Mouse (Mus musculus) midbrain, embryonic 11.5 days (tissue): ENCODE results near the gene Mtx3. TPM values are rescaled to one million over a fixed set of nuclear protein-coding genes. Genes with fewer than 3 reads are reported as not detected.

Experiments used
- ATAC-seq: fragments of 200-750 bp; cut with Nextera tagmentation; 2 replicates; pipeline ENCODE4 v1.8.0; 2017; ENCODE audit warnings: moderate TSS enrichment, moderate library complexity; ENCODE audit not compliant: low FRiP score
- DNase-seq: peaks from one replicate; pipeline ENCODE4 v3.0.0; 2015; ENCODE audit warnings: low spot score; ENCODE audit errors: missing footprints
- H3K27ac ChIP-seq: fragments of 300-500 bp; sonication (generic); 2 replicates; pipeline ENCODE4 v1.5.1; 2014; ENCODE audit warnings: low read depth, low read length
- H3K27me3 ChIP-seq: fragments of 300-500 bp; sonication (generic); 2 replicates; pipeline ENCODE4 v1.6.1; 2014; ENCODE audit warnings: mild to moderate bottlenecking, low read length, moderate library complexity, mixed read lengths; ENCODE audit not compliant: control insufficient read depth, insufficient read depth
- H3K36me3 ChIP-seq: fragments of 300-500 bp; sonication (generic); 2 replicates; pipeline ENCODE4 v1.6.1; 2014; ENCODE audit warnings: mild to moderate bottlenecking, low read length, moderate library complexity, mixed read lengths; ENCODE audit not compliant: control insufficient read depth, insufficient read depth
- H3K4me1 ChIP-seq: fragments of 300-500 bp; sonication (generic); 2 replicates; pipeline ENCODE4 v1.6.1; 2014; ENCODE audit warnings: low read length; ENCODE audit not compliant: control insufficient read depth, insufficient read depth
- H3K4me2 ChIP-seq: fragments of 300-500 bp; sonication (generic); 2 replicates; pipeline ENCODE4 v1.6.1; 2014; ENCODE audit warnings: mild to moderate bottlenecking, moderate library complexity
- H3K4me3 ChIP-seq: fragments of 300-500 bp; sonication (generic); 2 replicates; pipeline ENCODE4 v1.5.1; 2014; ENCODE audit warnings: low read depth, low read length
- H3K9ac ChIP-seq: fragments of 300-500 bp; sonication (generic); 2 replicates; pipeline ENCODE4 v1.6.1; 2014; ENCODE audit warnings: low read length
- H3K9me3 ChIP-seq: fragments of 300-500 bp; sonication (generic); 2 replicates; pipeline ENCODE4 v1.6.1; 2016; ENCODE audit warnings: low read length; ENCODE audit not compliant: control insufficient read depth
- WGBS: fragments of 180-500 bp; shearing (Covaris S2); extraction: QIAGEN DNeasy Blood & Tissue Kit; methylation state at CpG from one replicate; pipeline ENCODE4 v1.1.7; 2014; 5-methylcytosine and 5-hydroxymethylcytosine counted together
- polyA plus RNA-seq: library from polyadenylated mRNA; unstranded; fragments of >200 nt; fragmentation: Nextera tagmentation; extraction: Ambion mirVana; gene quantifications from 2 replicates; pipeline ENCODE4 v1.2.1, GENCODE M21; 2014

The Mtx3 gene
- polyA plus RNA-seq, 1 experiment from 2014 or later: 4.9 TPM

DNA sequence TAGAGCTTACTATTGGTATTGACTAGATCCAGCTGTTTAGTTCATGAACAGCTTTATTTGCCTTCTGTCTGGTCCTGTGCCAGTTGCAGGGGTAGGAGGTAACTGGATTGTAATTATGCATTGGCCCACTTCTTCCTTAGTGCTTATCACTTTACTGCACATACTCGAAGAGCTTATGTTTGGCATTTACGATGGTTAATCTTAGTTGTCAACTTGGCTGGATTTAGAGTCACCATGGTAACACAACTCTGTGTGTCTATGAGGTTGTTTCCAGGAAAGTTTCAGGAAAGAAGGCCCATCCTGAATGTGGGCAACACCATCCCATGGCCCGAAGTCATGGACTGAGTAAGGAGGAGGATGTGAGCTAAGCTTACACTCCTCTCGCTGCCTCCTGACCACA is 11.4 kb upstream of the Mtx3 start:
- H3K27ac ChIP-seq: no peak overlapping the region
- H3K9me3 ChIP-seq: no peaks in the 10 kb centered on the region
- H3K9ac ChIP-seq: no peak overlapping the region
- H3K27me3 ChIP-seq: no peaks in the 10 kb centered on the region
- DNase-seq (no peak), ATAC-seq (no peak)
- no peak overlapping the region for H3K4me3 ChIP-seq
- H3K4me1 ChIP-seq: no peaks in the 10 kb centered on the region
- no peak overlapping the region for H3K4me2 ChIP-seq
- WGBS: 93% methylated on average over 4 of the region's 4 CpGs
- no peaks in the 10 kb centered on the region for H3K36me3 ChIP-seq

DNA sequence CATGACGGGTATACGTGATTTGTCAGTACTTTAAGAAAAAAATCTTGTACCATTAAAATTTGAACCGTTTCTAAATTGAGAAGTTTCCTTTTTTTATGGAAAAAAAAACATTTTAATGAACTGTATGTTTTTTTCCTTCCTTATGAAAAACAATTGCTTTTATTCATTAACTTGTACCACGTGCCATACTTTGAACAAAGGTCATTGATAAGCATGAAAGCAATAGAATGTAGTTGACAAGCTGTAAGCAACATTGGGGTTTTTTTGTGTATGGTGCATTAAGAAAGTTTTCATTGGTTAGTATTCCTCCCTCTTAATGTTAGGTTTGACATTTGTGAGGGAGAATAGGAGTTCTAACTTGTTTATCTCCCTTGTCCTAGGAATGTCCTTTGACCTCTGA is 1.9 kb downstream of the Mtx3 start:
- whole genome bisulfite sequencing: 93% methylated on average over 4 of the region's 4 CpGs
- Histone ChIP-seq H3K4me1 (no peaks in the 10 kb centered on the region; the same call in 1 of the 2 replicates), H3K9ac (no peak overlapping the region), H3K4me2 (no peak overlapping the region), H3K27me3 (no peaks in the 10 kb centered on the region), H3K9me3 (no peaks in the 10 kb centered on the region), H3K4me3 (no peak overlapping the region), H3K27ac (no peak overlapping the region), H3K36me3 (no peaks in the 10 kb centered on the region)
- no peak for DNase-seq
- ATAC-seq: no peak

DNA sequence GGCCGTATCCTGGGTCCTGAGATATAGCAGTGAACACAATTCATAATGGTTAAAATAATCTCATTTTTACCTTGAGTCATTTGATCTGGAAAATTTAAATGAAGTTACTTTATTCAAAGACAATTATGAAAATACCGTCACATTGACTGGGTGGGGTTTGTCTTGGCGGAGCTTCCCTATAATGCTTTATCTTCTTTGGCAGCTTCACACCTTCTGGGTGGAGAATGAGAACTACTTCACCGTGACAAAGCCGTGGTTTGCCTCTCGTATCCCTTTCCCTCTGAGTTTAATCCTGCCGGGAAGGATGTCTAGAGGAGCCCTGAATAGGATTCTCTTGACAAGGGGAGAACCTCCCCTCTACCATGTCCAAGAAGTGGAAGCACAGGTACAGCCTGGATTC is 2.8 kb downstream of the Mtx3 start:
- Histone ChIP-seq H3K36me3 (no peaks in the 10 kb centered on the region), H3K4me3 (no peak overlapping the region), H3K4me2 (no peak overlapping the region), H3K27ac (no peak overlapping the region), H3K9ac (no peak overlapping the region), H3K9me3 (no peaks in the 10 kb centered on the region), H3K27me3 (no peaks in the 10 kb centered on the region), H3K4me1 (no peaks in the 10 kb centered on the region; the same call in 1 of the 2 replicates)
- 84% methylated on average over 7 of the region's 7 CpGs for WGBS
- ATAC-seq (no peak), DNase-seq (no peak)

DNA sequence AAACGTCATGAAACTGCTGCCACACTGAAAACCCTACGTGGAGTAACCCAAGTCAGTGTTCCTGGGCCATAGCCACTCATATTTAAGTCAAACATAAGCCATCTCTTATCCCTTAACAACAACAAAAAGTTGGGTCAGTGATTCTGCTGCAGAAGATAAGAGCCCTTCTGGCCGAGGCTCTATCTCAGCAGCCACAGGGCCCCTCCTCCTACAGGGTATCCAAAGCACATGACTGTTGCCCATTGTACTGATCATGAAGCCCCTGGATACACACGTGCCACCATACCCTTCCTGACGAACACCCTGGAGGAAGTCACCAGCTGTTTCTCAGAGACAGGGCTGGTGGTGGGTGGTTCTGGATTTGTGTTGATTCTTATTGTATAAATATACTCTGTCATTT is 3.4 kb downstream of the Mtx3 start:
- DNase-seq (no peak), ATAC-seq (no peak)
- no peak overlapping the region for H3K4me2 ChIP-seq
- H3K9me3 ChIP-seq: no peaks in the 10 kb centered on the region
- H3K36me3 ChIP-seq: no peaks in the 10 kb centered on the region
- H3K4me3 ChIP-seq: no peak overlapping the region
- no peaks in the 10 kb centered on the region; the same call in 1 of the 2 replicates for H3K4me1 ChIP-seq
- H3K27me3 ChIP-seq: no peaks in the 10 kb centered on the region
- H3K27ac ChIP-seq: no peak overlapping the region
- no peak overlapping the region for H3K9ac ChIP-seq
- WGBS: 82% methylated on average over 5 of the region's 5 CpGs

DNA sequence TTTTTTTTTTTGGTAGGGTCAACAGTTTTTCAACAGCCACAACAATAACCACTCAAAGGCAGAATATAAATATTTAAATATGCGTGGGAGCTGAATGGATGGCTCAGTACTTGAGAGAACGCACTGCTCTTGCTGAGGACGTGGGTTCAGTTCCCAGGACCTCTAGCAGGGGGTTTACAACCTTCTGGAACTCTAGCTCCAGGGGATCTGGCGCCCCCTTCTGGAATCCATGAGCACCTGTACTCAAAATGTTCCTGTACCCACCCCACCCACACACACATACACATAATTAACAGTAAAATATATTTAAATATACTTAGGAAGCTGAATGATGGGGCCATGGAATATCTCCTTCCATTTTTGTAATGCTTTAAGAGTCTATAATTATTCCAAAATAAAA is 11.3 kb downstream of the Mtx3 start:
- no peak for ATAC-seq
- H3K9me3 ChIP-seq: no peaks in the 10 kb centered on the region
- 78% methylated on average over 4 of the region's 4 CpGs for WGBS

DNA sequence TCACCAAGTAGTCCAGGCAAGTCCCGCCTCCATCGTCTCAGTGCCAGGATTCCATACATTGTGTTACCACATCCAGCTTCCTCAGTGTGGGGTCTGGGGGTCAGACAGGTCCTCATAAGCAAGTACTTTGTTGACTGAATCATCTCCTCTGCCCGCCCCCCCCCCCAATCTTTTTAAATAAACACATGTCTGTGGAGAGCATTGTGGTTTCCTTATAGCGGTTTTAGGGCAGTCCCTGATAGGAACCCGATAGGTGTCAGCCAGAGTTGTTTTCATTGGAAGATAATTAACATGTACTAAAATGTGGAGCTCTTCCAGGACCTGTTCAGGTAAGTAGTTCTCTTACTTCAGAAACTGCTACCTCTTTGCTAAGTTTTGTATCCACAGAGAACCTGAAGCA is 14.2 kb downstream of the Mtx3 start:
- H3K4me1 ChIP-seq: no peaks in the 10 kb centered on the region
- 82% methylated on average over 5 of the region's 5 CpGs for WGBS
- no peak overlapping the region for H3K4me2 ChIP-seq
- H3K4me3 ChIP-seq: no peak overlapping the region
- H3K36me3 ChIP-seq: no peaks in the 10 kb centered on the region
- no peak overlapping the region for H3K9ac ChIP-seq
- H3K27me3 ChIP-seq: no peaks in the 10 kb centered on the region
- no peaks in the 10 kb centered on the region for H3K9me3 ChIP-seq
- DNase-seq (peak; percentile 14), ATAC-seq (no peak)
- no peak overlapping the region for H3K27ac ChIP-seq

More for the DNA sequence above, 11.3 kb downstream of the Mtx3 start:
- Histone ChIP-seq H3K4me2 (no peak overlapping the region), H3K27ac (no peak overlapping the region), H3K4me1 (no peaks in the 10 kb centered on the region), H3K27me3 (no peaks in the 10 kb centered on the region), H3K36me3 (no peaks in the 10 kb centered on the region), H3K4me3 (no peak overlapping the region), H3K9ac (no peak overlapping the region)
- DNase-seq: peak; percentile 57

DNA sequence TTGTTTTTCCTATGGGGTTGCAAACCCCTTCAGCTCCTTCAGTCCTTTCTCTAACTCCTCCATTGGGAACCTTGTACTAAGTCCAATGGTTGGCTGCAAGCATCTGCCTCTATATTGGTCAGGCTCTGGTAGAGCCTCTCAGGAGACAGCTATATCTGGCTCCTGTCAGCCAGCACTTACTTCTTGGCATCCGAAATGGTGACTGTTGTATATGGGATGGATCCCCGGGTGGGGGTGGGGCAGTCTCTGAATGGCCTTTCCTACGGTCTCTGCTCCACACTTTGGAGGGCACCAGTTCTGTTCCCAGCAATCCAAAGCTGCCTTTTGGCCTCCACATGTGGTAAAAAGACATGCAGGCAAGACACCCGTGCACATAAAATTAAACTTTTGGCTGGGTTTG is 15.4 kb downstream of the Mtx3 start:
- WGBS: 88% methylated on average over 4 of the region's 4 CpGs
- Histone ChIP-seq H3K4me3 (no peak overlapping the region), H3K4me1 (no peaks in the 10 kb centered on the region), H3K9ac (no peak overlapping the region), H3K9me3 (no peaks in the 10 kb centered on the region), H3K36me3 (no peaks in the 10 kb centered on the region), H3K27ac (no peak overlapping the region), H3K4me2 (no peak overlapping the region), H3K27me3 (no peaks in the 10 kb centered on the region)
- DNase-seq (no peak), ATAC-seq (no peak)

DNA sequence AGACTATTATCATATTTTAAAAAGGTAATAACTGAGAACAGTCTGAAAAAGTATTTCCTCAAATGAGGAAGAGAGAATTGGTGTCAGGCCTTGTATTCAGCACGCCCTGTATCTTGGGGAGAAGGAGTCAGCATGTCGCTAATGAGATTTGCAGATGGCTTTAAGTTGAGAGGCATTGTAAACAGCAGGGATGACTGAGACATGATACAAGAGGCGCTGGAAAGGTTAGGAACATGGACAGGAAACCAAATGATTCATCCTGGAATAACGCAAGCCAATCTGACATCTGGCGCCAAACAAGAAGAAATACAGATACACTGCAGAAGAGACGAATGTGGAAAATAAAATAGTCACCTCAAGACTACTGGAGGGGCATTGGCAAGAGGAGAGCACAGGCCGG is 20.8 kb downstream of the Mtx3 start:
- Histone ChIP-seq H3K4me2 (no peak overlapping the region), H3K9me3 (no peaks in the 10 kb centered on the region), H3K36me3 (no peaks in the 10 kb centered on the region), H3K4me3 (no peak overlapping the region), H3K9ac (no peak overlapping the region), H3K4me1 (no peaks in the 10 kb centered on the region), H3K27ac (no peak overlapping the region), H3K27me3 (no peaks in the 10 kb centered on the region)
- peak; percentile 26 for DNase-seq
- ATAC-seq: no peak
- WGBS: 84% methylated on average over 7 of the region's 7 CpGs

DNA sequence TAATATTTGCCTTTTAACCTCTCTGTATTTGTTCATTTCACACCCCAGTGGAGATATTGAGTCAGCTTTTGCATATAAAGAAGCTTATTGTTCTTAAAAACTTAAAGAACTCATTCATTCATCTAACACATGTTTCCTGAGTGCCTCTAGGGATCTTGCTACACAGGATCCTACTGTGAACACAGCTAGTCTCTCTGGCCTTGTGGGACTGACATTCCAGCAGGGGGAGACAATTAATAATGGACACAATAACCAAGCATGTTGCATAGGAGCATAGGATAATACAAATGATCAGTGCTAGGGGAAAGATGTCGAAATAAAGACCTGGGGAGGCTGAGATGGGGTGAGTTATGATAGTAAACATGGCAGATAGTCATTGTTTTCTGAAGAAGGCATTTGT is 22.1 kb downstream of the Mtx3 start:
- no peak overlapping the region for H3K9ac ChIP-seq
- H3K9me3 ChIP-seq: no peaks in the 10 kb centered on the region
- ATAC-seq (no peak), DNase-seq (no peak)
- H3K27me3 ChIP-seq: no peaks in the 10 kb centered on the region
- H3K4me3 ChIP-seq: no peak overlapping the region
- 73% methylated on average over 1 of the region's 1 CpGs for WGBS
- H3K4me1 ChIP-seq: no peaks in the 10 kb centered on the region
- H3K36me3 ChIP-seq: no peaks in the 10 kb centered on the region
- no peak overlapping the region for H3K4me2 ChIP-seq
- H3K27ac ChIP-seq: no peak overlapping the region

DNA sequence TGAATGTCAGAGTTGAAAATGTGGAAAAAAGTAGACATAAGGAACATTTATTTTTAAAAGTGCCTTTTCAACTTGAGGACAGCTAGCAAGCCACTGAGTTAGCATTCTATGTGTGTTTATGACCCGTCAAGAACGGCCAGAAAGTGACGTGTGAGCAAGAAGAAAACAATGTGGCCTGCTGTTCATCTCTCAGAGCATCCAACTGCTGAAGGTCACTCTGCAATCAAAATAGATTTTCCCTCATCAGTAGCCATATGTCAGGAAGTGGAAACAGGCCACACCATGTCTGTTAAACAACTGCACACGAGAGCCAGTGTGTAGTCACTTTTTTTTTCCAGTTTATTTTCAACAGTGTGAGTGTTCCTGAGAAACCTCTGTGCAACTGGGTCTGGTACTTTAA is 35.0 kb downstream of the Mtx3 start:
- Histone ChIP-seq H3K36me3 (no peaks in the 10 kb centered on the region), H3K9me3 (no peaks in the 10 kb centered on the region), H3K4me2 (no peak overlapping the region), H3K4me1 (no peaks in the 10 kb centered on the region), H3K4me3 (no peak overlapping the region), H3K9ac (no peak overlapping the region), H3K27me3 (no peaks in the 10 kb centered on the region), H3K27ac (no peak overlapping the region)
- WGBS: 87% methylated on average over 4 of the region's 4 CpGs
- DNase-seq: peak; percentile 4
- ATAC-seq: no peak
